Mouse (Mus musculus) neural tube, embryonic 11.5 days (tissue): ENCODE measurements around the gene Rtp3. TPM values are rescaled to one million over a fixed set of nuclear protein-coding genes. Genes with fewer than 3 reads are reported as not detected.

Experiments
- ATAC-seq: fragments of 200-750 bp; cut with Nextera tagmentation; 2 replicates; pipeline ENCODE4 v1.8.0; 2017; ENCODE audit warnings: moderate number of reproducible peaks, mild to moderate bottlenecking, moderate TSS enrichment, moderate library complexity; ENCODE audit not compliant: insufficient read depth, low FRiP score, low TSS enrichment
- DNase-seq: peaks from one replicate; pipeline ENCODE4 v3.0.0-alpha.2; 2015; ENCODE audit warnings: low spot score
- H3K27ac ChIP-seq: fragments of 300-500 bp; sonication (generic); 2 replicates; pipeline ENCODE4 v1.5.1; 2014; ENCODE audit warnings: low read depth, mild to moderate bottlenecking, low read length
- H3K27me3 ChIP-seq: fragments of 300-500 bp; sonication (generic); 2 replicates; pipeline ENCODE4 v1.6.1; 2014; ENCODE audit warnings: mild to moderate bottlenecking, low read length, mixed read lengths; ENCODE audit not compliant: control insufficient read depth, insufficient read depth
- H3K36me3 ChIP-seq: fragments of 300-500 bp; sonication (generic); 2 replicates; pipeline ENCODE4 v1.6.1; 2014; ENCODE audit warnings: mild to moderate bottlenecking, low read length, moderate library complexity, mixed read lengths; ENCODE audit not compliant: control insufficient read depth, insufficient read depth
- H3K4me1 ChIP-seq: fragments of 300-500 bp; sonication (generic); 2 replicates; pipeline ENCODE4 v1.6.1; 2014; ENCODE audit warnings: low read length, mixed read lengths; ENCODE audit not compliant: control insufficient read depth, insufficient read depth
- H3K4me2 ChIP-seq: fragments of 300-500 bp; sonication (generic); 2 replicates; pipeline ENCODE4 v1.6.1; 2014; ENCODE audit warnings: low read depth, mild to moderate bottlenecking, moderate library complexity
- H3K4me3 ChIP-seq: fragments of 300-500 bp; sonication (generic); 2 replicates; pipeline ENCODE4 v1.5.1; 2014; ENCODE audit warnings: low read depth, low read length
- H3K9ac ChIP-seq: fragments of 300-500 bp; sonication (generic); 2 replicates; pipeline ENCODE4 v1.6.1; 2014; ENCODE audit warnings: mild to moderate bottlenecking, low read length
- H3K9me3 ChIP-seq: fragments of 300-500 bp; sonication (generic); 2 replicates; pipeline ENCODE4 v1.6.1; 2016; ENCODE audit warnings: low read length; ENCODE audit not compliant: control insufficient read depth
- WGBS: fragments of 180-500 bp; shearing (Covaris S2); extraction: QIAGEN DNeasy Blood & Tissue Kit; methylation state at CpG from one replicate; pipeline ENCODE4 v1.1.7; 2014; 5-methylcytosine and 5-hydroxymethylcytosine counted together
- polyA plus RNA-seq: library from polyadenylated mRNA; unstranded; fragments of >200 nt; fragmentation: Nextera tagmentation; extraction: Ambion mirVana; gene quantifications from 2 replicates; pipeline ENCODE4 v1.2.1, GENCODE M21; 2014

Gene Rtp3
- polyA plus RNA-seq, 1 experiment from 2014 or later, result not detected

- no peak for ATAC-seq
- H3K36me3 ChIP-seq, result no peaks in the 10 kb centered on the region
- no peak for DNase-seq
- no peak overlapping the region for H3K27ac ChIP-seq
- WGBS, result 75% methylated on average over 4 of the region's 4 CpGs
- H3K4me3 ChIP-seq, result no peak overlapping the region
- no peak overlapping the region for H3K9ac ChIP-seq
- no peak overlapping the region for H3K4me2 ChIP-seq
- H3K27me3 ChIP-seq, result no peaks in the 10 kb centered on the region
- no peaks in the 10 kb centered on the region for H3K4me1 ChIP-seq
- no peaks in the 10 kb centered on the region for H3K9me3 ChIP-seq
These were observed 1.2 kb downstream of the Rtp3 start for GRCm38 (mm10) chr9:110989141-110989540.

DNA sequence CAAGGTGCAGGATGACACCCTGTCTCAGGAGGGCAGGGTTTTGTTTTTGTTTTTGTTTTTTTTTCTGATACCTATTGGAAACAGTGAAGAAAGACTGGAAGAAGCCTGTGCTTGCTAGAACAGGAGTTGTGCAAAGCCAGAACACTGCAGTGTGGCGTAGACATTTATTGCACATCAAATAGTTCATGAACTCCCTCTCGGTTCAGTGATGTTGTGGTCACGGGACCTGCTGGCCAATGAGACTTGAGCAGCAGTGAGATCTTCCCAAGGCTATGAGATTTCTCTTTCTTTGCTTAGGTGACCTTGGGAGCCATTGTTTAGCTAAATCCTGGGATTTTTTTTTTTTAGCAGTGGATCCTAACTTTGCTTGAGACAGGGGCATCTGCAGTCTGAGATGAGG, 2.3 kb downstream of the Rtp3 start:
- 78% methylated on average over 3 of the region's 3 CpGs for WGBS
- H3K4me3 ChIP-seq, result no peak overlapping the region
- DNase-seq (no peak), ATAC-seq (no peak)
- H3K4me1 ChIP-seq, result no peaks in the 10 kb centered on the region
- H3K9ac ChIP-seq, result no peak overlapping the region
- no peaks in the 10 kb centered on the region for H3K9me3 ChIP-seq
- no peaks in the 10 kb centered on the region for H3K27me3 ChIP-seq
- H3K27ac ChIP-seq, result no peak overlapping the region
- no peak overlapping the region for H3K4me2 ChIP-seq
- no peaks in the 10 kb centered on the region for H3K36me3 ChIP-seq

- Histone ChIP-seq H3K36me3 (no peaks in the 10 kb centered on the region), H3K4me2 (no peak overlapping the region), H3K27me3 (no peaks in the 10 kb centered on the region), H3K4me1 (no peaks in the 10 kb centered on the region), H3K4me3 (no peak overlapping the region), H3K27ac (no peak overlapping the region), H3K9ac (no peak overlapping the region), H3K9me3 (no peaks in the 10 kb centered on the region)
- 73% methylated on average over 4 of the region's 4 CpGs for WGBS
- no peak for DNase-seq
- ATAC-seq, result no peak
These were observed 3.1 kb downstream of the Rtp3 start for GRCm38 (mm10) chr9:110987331-110987730.

- Histone ChIP-seq H3K36me3 (no peaks in the 10 kb centered on the region), H3K27me3 (no peaks in the 10 kb centered on the region), H3K9me3 (no peaks in the 10 kb centered on the region), H3K4me2 (no peak overlapping the region), H3K4me3 (no peak overlapping the region), H3K27ac (no peak overlapping the region), H3K4me1 (no peaks in the 10 kb centered on the region), H3K9ac (no peak overlapping the region)
- 88% methylated on average over 8 of the region's 8 CpGs for WGBS
- no peak for DNase-seq
- ATAC-seq, result no peak
These were observed 4.4 kb downstream of the Rtp3 start for GRCm38 (mm10) chr9:110985951-110986350.

DNA sequence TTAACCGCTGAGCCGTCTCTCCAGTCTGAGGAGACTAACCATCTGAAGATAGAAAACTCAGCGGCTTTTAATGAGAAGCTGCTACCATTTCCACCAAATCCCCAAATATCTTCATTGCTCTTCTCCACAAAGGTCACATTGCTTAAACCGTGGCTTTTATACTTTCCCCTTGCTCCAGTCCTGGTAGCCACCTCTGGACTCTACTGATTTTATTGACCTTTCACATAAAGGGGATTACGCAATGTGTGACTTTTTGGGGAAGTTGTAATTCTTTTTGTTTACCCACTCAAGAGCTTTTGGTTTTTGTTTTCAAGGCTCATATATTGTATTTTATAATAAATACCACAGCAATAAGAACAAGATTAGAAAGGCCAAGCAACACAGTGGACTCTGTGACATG, 4.8 kb downstream of the Rtp3 start:
- no peak for DNase-seq
- ATAC-seq, result no peak
- no peak overlapping the region for H3K4me2 ChIP-seq
- no peaks in the 10 kb centered on the region for H3K36me3 ChIP-seq
- 94% methylated on average over 5 of the region's 5 CpGs for WGBS
- no peak overlapping the region for H3K9ac ChIP-seq
- H3K9me3 ChIP-seq, result no peaks in the 10 kb centered on the region
- no peak overlapping the region for H3K4me3 ChIP-seq
- H3K27ac ChIP-seq, result no peak overlapping the region
- no peaks in the 10 kb centered on the region for H3K27me3 ChIP-seq
- H3K4me1 ChIP-seq, result no peaks in the 10 kb centered on the region

DNA sequence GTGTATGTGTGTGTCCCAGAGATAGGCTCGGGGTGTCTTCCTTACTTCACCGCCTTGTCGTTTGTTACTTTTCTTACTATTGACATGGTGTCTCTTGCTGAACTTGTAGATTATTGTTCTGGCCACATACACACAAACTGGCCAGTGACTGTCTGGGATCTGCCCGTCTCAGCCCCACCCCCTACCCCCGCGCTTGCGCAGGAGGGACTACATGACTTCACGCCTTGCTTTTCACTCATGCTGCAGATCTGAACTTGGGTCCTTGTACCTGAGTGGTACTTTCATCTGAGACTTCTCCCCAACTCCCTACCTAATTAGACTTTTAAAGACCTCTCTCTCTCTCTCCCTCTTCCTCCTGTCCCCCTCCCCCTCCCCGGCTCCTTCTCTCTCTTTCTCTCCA, 6.3 kb downstream of the Rtp3 start:
- Histone ChIP-seq H3K9me3 (no peaks in the 10 kb centered on the region), H3K9ac (no peak overlapping the region), H3K27me3 (no peaks in the 10 kb centered on the region), H3K27ac (no peak overlapping the region), H3K4me1 (no peaks in the 10 kb centered on the region), H3K4me3 (no peak overlapping the region), H3K4me2 (no peak overlapping the region), H3K36me3 (no peaks in the 10 kb centered on the region)
- ATAC-seq, result no peak
- WGBS, result 92% methylated on average over 9 of the region's 9 CpGs
- DNase-seq, result no peak

DNA sequence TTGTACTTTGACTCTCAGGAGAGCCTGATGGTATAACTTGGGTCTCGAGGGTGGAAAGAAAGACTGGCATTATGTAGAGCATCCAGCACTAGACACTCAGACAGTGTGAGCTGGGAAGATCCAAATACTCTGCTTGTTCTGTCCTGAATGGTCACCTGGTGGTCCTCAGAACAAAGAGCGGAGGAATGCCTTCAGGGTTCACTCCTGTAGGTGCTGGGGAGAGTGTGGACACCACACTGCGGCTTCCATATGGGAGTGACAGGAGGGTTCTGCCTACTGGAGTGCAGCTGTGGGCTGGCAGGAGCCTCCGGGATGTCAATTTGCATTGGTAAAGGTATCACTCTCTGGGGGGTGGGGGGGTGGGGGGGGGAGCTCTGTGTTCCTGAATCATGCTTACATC, 8.0 kb downstream of the Rtp3 start:
- Histone ChIP-seq H3K4me1 (no peaks in the 10 kb centered on the region), H3K27me3 (no peaks in the 10 kb centered on the region), H3K27ac (no peak overlapping the region), H3K9me3 (no peaks in the 10 kb centered on the region), H3K4me3 (no peak overlapping the region), H3K36me3 (no peaks in the 10 kb centered on the region), H3K4me2 (no peak overlapping the region), H3K9ac (no peak overlapping the region)
- WGBS, result 62% methylated on average over 4 of the region's 4 CpGs
- ATAC-seq (no peak), DNase-seq (no peak)

- H3K4me2 ChIP-seq, result no peak overlapping the region
- no peaks in the 10 kb centered on the region for H3K9me3 ChIP-seq
- 92% methylated on average over 11 of the region's 11 CpGs for WGBS
- H3K27ac ChIP-seq, result no peak overlapping the region
- no peak overlapping the region for H3K4me3 ChIP-seq
- H3K9ac ChIP-seq, result no peak overlapping the region
- no peak for DNase-seq
- no peaks in the 10 kb centered on the region for H3K4me1 ChIP-seq
- no peaks in the 10 kb centered on the region for H3K36me3 ChIP-seq
- H3K27me3 ChIP-seq, result no peaks in the 10 kb centered on the region
- ATAC-seq, result no peak
These were observed 11.0 kb downstream of the Rtp3 start for GRCm38 (mm10) chr9:110979411-110979810.

GRCm38 (mm10) chr9:110965910-110966231, 24.5 kb downstream of the Rtp3 start:
- no peak for ATAC-seq
- Histone ChIP-seq H3K9ac (no peak overlapping the region), H3K27me3 (no peaks in the 10 kb centered on the region), H3K4me1 (no peaks in the 10 kb centered on the region), H3K4me2 (no peak overlapping the region), H3K9me3 (no peaks in the 10 kb centered on the region), H3K27ac (no peak overlapping the region), H3K36me3 (no peaks in the 10 kb centered on the region), H3K4me3 (no peak overlapping the region)
- no peak for DNase-seq
- WGBS, result 82% methylated on average over 2 of the region's 2 CpGs
